Mouse (Mus musculus) embryo, embryonic 10.5 days (tissue): ENCODE results near the gene Gfy.
A peak's percentile ranks its signal among the peaks of the same experiment; 100 is the strongest.
"Not testable (repeated sequence)": the region's sequence is repeated elsewhere in the genome, so short reads cannot be mapped to it uniquely, and the experiment has no call there.

Experiments
- DNase-seq: peaks from one replicate; pipeline ENCODE4 v3.0.0-alpha.2; 2015; ENCODE audit warnings: low spot score

Gene Gfy

GRCm38 (mm10) chr7:45166950-45167401 lies 12.4 kb downstream of the Gfy start:
- no peak for DNase-seq

GRCm38 (mm10) chr7:45165701-45166100 lies 13.7 kb downstream of the Gfy start:
- no peak for DNase-seq

GRCm38 (mm10) chr7:45164833-45165232 lies 14.5 kb downstream of the Gfy start:
- no peak for DNase-seq

GRCm38 (mm10) chr7:45163735-45164490 lies 15.5 kb downstream of the Gfy start, which contains the start of gene Slc17a7:
Slc17a7 (plus strand) TSS chr7:45163949.
- peak; percentile 59 for DNase-seq

GRCm38 (mm10) chr7:45162996-45163615 lies 16.3 kb downstream of the Gfy start:
- no peak for DNase-seq

- DNase-seq: no peak
Measured at GRCm38 (mm10) chr7:45162551-45162950, 16.8 kb downstream of the Gfy start.

GRCm38 (mm10) chr7:45161612-45162473 lies 17.5 kb downstream of the Gfy start:
- peak; percentile 95 for DNase-seq

GRCm38 (mm10) chr7:45160866-45161265 lies 18.5 kb downstream of the Gfy start:
- no peak for DNase-seq

- no peak for DNase-seq
Measured at GRCm38 (mm10) chr7:45160316-45160800, 19.0 kb downstream of the Gfy start.

- no peak for DNase-seq
Measured at GRCm38 (mm10) chr7:45158991-45159390, 20.4 kb downstream of the Gfy start.

- no peak for DNase-seq
Measured at GRCm38 (mm10) chr7:45157459-45157858, 21.9 kb downstream of the Gfy start.

GRCm38 (mm10) chr7:45156206-45156605 lies 23.2 kb downstream of the Gfy start:
- no peak for DNase-seq

- no peak for DNase-seq
Measured at GRCm38 (mm10) chr7:45155590-45155989, 23.8 kb downstream of the Gfy start.

- DNase-seq: peak; percentile 43
Measured at GRCm38 (mm10) chr7:45154993-45155514, 24.3 kb downstream of the Gfy start.

- peak; percentile 97 for DNase-seq
Measured at GRCm38 (mm10) chr7:45154096-45154992, 25.0 kb downstream of the Gfy start, which contains the start of the genes Pih1d1 and Aldh16a1. Pih1d1 (plus strand) TSS chr7:45154303. Aldh16a1 (minus strand) TSS chr7:45154584.

- no peak for DNase-seq
Measured at GRCm38 (mm10) chr7:45153586-45153985, 25.8 kb downstream of the Gfy start.

- DNase-seq: not testable (repeated sequence)
Measured at GRCm38 (mm10) chr7:45153052-45153451, 26.3 kb downstream of the Gfy start.

- peak; percentile 44 for DNase-seq
Measured at GRCm38 (mm10) chr7:45151303-45151702, 28.1 kb downstream of the Gfy start.

- no peak for DNase-seq
Measured at GRCm38 (mm10) chr7:45150321-45150720, 29.0 kb downstream of the Gfy start.

GRCm38 (mm10) chr7:45149545-45149944 lies 29.8 kb downstream of the Gfy start:
- no peak for DNase-seq
